Mouse (Mus musculus): ENCODE measurements around the gene Glmp.

GRCm38 (mm10) chr3:88361612-88362313 is 36.9 kb downstream of the Glmp start:
- no peak for TF ChIP-seq CTCF (IDR thresholded peaks at IDR 0.05; ENCODE audit: control insufficient read depth, insufficient read depth, insufficient read length)
- TF ChIP-seq MYOG (IDR thresholded peaks at IDR 0.05; ENCODE audit: control insufficient read depth, extremely low read depth, insufficient read length), result no peak
- TF ChIP-seq MAX (IDR thresholded peaks at IDR 0.05), result no peak
- TF ChIP-seq MYOD1 (IDR thresholded peaks at IDR 0.05; ENCODE audit: control insufficient read depth, insufficient read length, low read depth), result no peak
- no peak for TF ChIP-seq USF1 (IDR thresholded peaks at IDR 0.05; ENCODE audit: low read depth)
- TF ChIP-seq CEBPB (IDR thresholded peaks at IDR 0.05; ENCODE audit: low read depth), result no peak

Data from C2C12 (cell line).